Mouse (Mus musculus) heart, embryonic 12.5 days (tissue): ENCODE measurements around the gene Scai. TPM values are rescaled to one million over a fixed set of nuclear protein-coding genes. Genes with fewer than 3 reads are reported as not detected.
"Not testable (repeated sequence)": the region's sequence is repeated elsewhere in the genome, so short reads cannot be mapped to it uniquely, and the experiment has no call there.

ENCODE experiments used
- ATAC-seq: fragments of 200-750 bp; cut with Nextera tagmentation; 2 replicates; pipeline ENCODE4 v1.8.0; 2017; ENCODE audit warnings: moderate TSS enrichment, moderate library complexity; ENCODE audit not compliant: insufficient number of reproducible peaks, low FRiP score
- H3K27ac ChIP-seq: fragments of 300-500 bp; sonication (generic); 2 replicates; pipeline ENCODE4 v1.5.1; 2016; ENCODE audit warnings: mild to moderate bottlenecking, moderate library complexity; ENCODE audit not compliant: poor library complexity, severe bottlenecking
- H3K27me3 ChIP-seq: fragments of 300-500 bp; sonication (generic); replicated peaks from 2 replicates; pipeline ENCODE4 v1.6.1; 2016; ENCODE audit warnings: mild to moderate bottlenecking, moderate library complexity
- H3K36me3 ChIP-seq: fragments of 300-500 bp; sonication (generic); 2 replicates; pipeline ENCODE4 v1.6.1; 2016; ENCODE audit warnings: mild to moderate bottlenecking, moderate library complexity
- H3K4me1 ChIP-seq: fragments of 300-500 bp; sonication (generic); replicated peaks from 2 replicates; pipeline ENCODE4 v1.6.1; 2016; ENCODE audit warnings: mild to moderate bottlenecking
- H3K4me2 ChIP-seq: fragments of 300-500 bp; sonication (generic); 2 replicates; pipeline ENCODE4 v1.6.1; 2016; ENCODE audit warnings: mild to moderate bottlenecking, moderate library complexity
- H3K4me3 ChIP-seq: fragments of 300-500 bp; sonication (generic); 2 replicates; pipeline ENCODE4 v1.5.1; 2016; ENCODE audit warnings: mild to moderate bottlenecking
- H3K9ac ChIP-seq: fragments of 300-500 bp; sonication (generic); 2 replicates; pipeline ENCODE4 v1.6.1; 2016; ENCODE audit warnings: mild to moderate bottlenecking, moderate library complexity
- H3K9me3 ChIP-seq: fragments of 300-500 bp; sonication (generic); replicated peaks from 2 replicates; pipeline ENCODE4 v1.6.1; 2016; ENCODE audit warnings: mild to moderate bottlenecking, moderate library complexity
- WGBS: fragments of 180-500 bp; shearing (Covaris S2); methylation state at CpG from one replicate; pipeline ENCODE4 v1.1.7; 2016; 5-methylcytosine and 5-hydroxymethylcytosine counted together
- polyA plus RNA-seq: library from polyadenylated mRNA; unstranded; fragments of >200 nt; fragmentation: Nextera tagmentation; extraction: Ambion mirVana; gene quantifications from 2 replicates; pipeline ENCODE4 v1.2.1, GENCODE M21; 2016

The Scai gene
- polyA plus RNA-seq, 1 experiment from 2014 or later = 6.2 TPM

GRCm38 (mm10) chr2:39129526-39130326 is 60.8 kb downstream of the Scai start:
- H3K9ac ChIP-seq = no peak overlapping the region
- WGBS = 75% methylated on average over 3 of the region's 3 CpGs
- H3K4me2 ChIP-seq = no peak overlapping the region
- ATAC-seq = no peak
- H3K9me3 ChIP-seq = no peaks in the 10 kb centered on the region
- peaks cover 3% of the 10 kb centered on the region; the same call in 1 of the 2 replicates for H3K36me3 ChIP-seq
- no peaks in the 10 kb centered on the region for H3K4me1 ChIP-seq
- no peak overlapping the region for H3K4me3 ChIP-seq
- H3K27ac ChIP-seq = no peak overlapping the region
- no peaks in the 10 kb centered on the region for H3K27me3 ChIP-seq

- no peaks in the 10 kb centered on the region for H3K4me1 ChIP-seq
- no peak overlapping the region for H3K9ac ChIP-seq
- no peak for ATAC-seq
- no peak overlapping the region for H3K4me2 ChIP-seq
- no peaks in the 10 kb centered on the region for H3K9me3 ChIP-seq
- peaks cover 34% of the 10 kb centered on the region for H3K36me3 ChIP-seq
- 75% methylated on average over 5 of the region's 5 CpGs for WGBS
- no peaks in the 10 kb centered on the region for H3K27me3 ChIP-seq
- no peak overlapping the region for H3K27ac ChIP-seq
- no peak overlapping the region for H3K4me3 ChIP-seq
These were observed 66.4 kb downstream of the Scai start for GRCm38 (mm10) chr2:39124167-39124566.

- Histone ChIP-seq H3K27me3 (no peaks in the 10 kb centered on the region), H3K9ac (no peak overlapping the region), H3K9me3 (no peaks in the 10 kb centered on the region), H3K4me3 (no peak overlapping the region), H3K4me1 (no peaks in the 10 kb centered on the region), H3K4me2 (no peak overlapping the region), H3K36me3 (peaks cover 51% of the 10 kb centered on the region), H3K27ac (no peak overlapping the region)
- WGBS = 79% methylated on average over 5 of the region's 5 CpGs
- no peak for ATAC-seq
These were observed 69.4 kb downstream of the Scai start for GRCm38 (mm10) chr2:39121137-39121536.

GRCm38 (mm10) chr2:39116583-39116982 is 74.0 kb downstream of the Scai start:
- no peaks in the 10 kb centered on the region for H3K9me3 ChIP-seq
- no peak overlapping the region for H3K9ac ChIP-seq
- 78% methylated on average over 2 of the region's 2 CpGs for WGBS
- H3K4me2 ChIP-seq = no peak overlapping the region
- no peak overlapping the region for H3K4me3 ChIP-seq
- H3K27me3 ChIP-seq = no peaks in the 10 kb centered on the region
- no peak for ATAC-seq
- no peak overlapping the region for H3K27ac ChIP-seq
- H3K36me3 ChIP-seq = peaks cover 38% of the 10 kb centered on the region
- no peaks in the 10 kb centered on the region for H3K4me1 ChIP-seq

- Histone ChIP-seq H3K4me3 (no peak overlapping the region), H3K27me3 (no peaks in the 10 kb centered on the region), H3K27ac (no peak overlapping the region), H3K9ac (no peak overlapping the region), H3K36me3 (peaks cover 32% of the 10 kb centered on the region), H3K9me3 (no peaks in the 10 kb centered on the region), H3K4me1 (no peaks in the 10 kb centered on the region), H3K4me2 (no peak overlapping the region)
- no peak for ATAC-seq
- 85% methylated on average over 7 of the region's 7 CpGs for WGBS
These were observed 76.4 kb downstream of the Scai start for GRCm38 (mm10) chr2:39114093-39114492.

- Histone ChIP-seq H3K4me2 (no peak overlapping the region), H3K27ac (no peak overlapping the region), H3K27me3 (no peaks in the 10 kb centered on the region), H3K4me1 (no peaks in the 10 kb centered on the region), H3K4me3 (no peak overlapping the region), H3K9me3 (no peaks in the 10 kb centered on the region), H3K36me3 (peaks cover 30% of the 10 kb centered on the region), H3K9ac (no peak overlapping the region)
- no peak for ATAC-seq
These were observed 80.0 kb downstream of the Scai start for GRCm38 (mm10) chr2:39110514-39110913.

- not testable (repeated sequence) for H3K4me1 ChIP-seq, H3K9ac ChIP-seq, ATAC-seq, H3K27ac ChIP-seq, H3K27me3 ChIP-seq, H3K4me3 ChIP-seq, H3K4me2 ChIP-seq, H3K9me3 ChIP-seq
- peaks cover 34% of the 10 kb centered on the region for H3K36me3 ChIP-seq
These were observed 80.8 kb downstream of the Scai start for GRCm38 (mm10) chr2:39109712-39110111.

- H3K27me3 ChIP-seq, H3K9me3 ChIP-seq, ATAC-seq, H3K9ac ChIP-seq, H3K4me1 ChIP-seq, H3K4me3 ChIP-seq, H3K27ac ChIP-seq, H3K4me2 ChIP-seq: not testable (repeated sequence)
- WGBS = 98% methylated on average over 1 of the region's 1 CpGs
- H3K36me3 ChIP-seq = peaks cover 23% of the 10 kb centered on the region
These were observed 90.6 kb downstream of the Scai start for GRCm38 (mm10) chr2:39099951-39100350.

GRCm38 (mm10) chr2:39097993-39098392 is 92.5 kb downstream of the Scai start:
- Histone ChIP-seq H3K27ac (no peak overlapping the region), H3K9ac (no peak overlapping the region), H3K4me3 (no peak overlapping the region), H3K4me1 (no peaks in the 10 kb centered on the region), H3K9me3 (no peaks in the 10 kb centered on the region), H3K4me2 (no peak overlapping the region), H3K36me3 (peaks cover 29% of the 10 kb centered on the region), H3K27me3 (no peaks in the 10 kb centered on the region)
- no peak for ATAC-seq

GRCm38 (mm10) chr2:39091966-39092365 is 98.6 kb downstream of the Scai start:
- peaks cover 20% of the 10 kb centered on the region for H3K36me3 ChIP-seq
- H3K4me3 ChIP-seq = no peak overlapping the region
- 82% methylated on average over 1 of the region's 1 CpGs for WGBS
- H3K27me3 ChIP-seq = no peaks in the 10 kb centered on the region
- H3K9ac ChIP-seq = no peak overlapping the region
- H3K4me2 ChIP-seq = no peak overlapping the region
- ATAC-seq = no peak
- no peaks in the 10 kb centered on the region for H3K9me3 ChIP-seq
- H3K27ac ChIP-seq = no peak overlapping the region
- no peaks in the 10 kb centered on the region for H3K4me1 ChIP-seq

- 72% methylated on average over 3 of the region's 3 CpGs for WGBS
- no peak overlapping the region for H3K4me3 ChIP-seq
These were observed 107.8 kb downstream of the Scai start for GRCm38 (mm10) chr2:39082706-39083105.

GRCm38 (mm10) chr2:39070666-39071065 is 119.9 kb downstream of the Scai start:
- no peak for ATAC-seq
- no peak overlapping the region for H3K27ac ChIP-seq
- no peaks in the 10 kb centered on the region for H3K9me3 ChIP-seq
- H3K4me3 ChIP-seq = no peak overlapping the region
- H3K4me1 ChIP-seq = peaks cover 5% of the 10 kb centered on the region; the same call in 1 of the 2 replicates
- H3K9ac ChIP-seq = no peak overlapping the region
- H3K27me3 ChIP-seq = no peaks in the 10 kb centered on the region
- H3K36me3 ChIP-seq = no peaks in the 10 kb centered on the region
- no peak overlapping the region for H3K4me2 ChIP-seq

More at GRCm38 (mm10) chr2:39082706-39083105, 107.8 kb downstream of the Scai start:
- no peak overlapping the region for H3K4me2 ChIP-seq
- H3K9me3 ChIP-seq = no peaks in the 10 kb centered on the region
- H3K27me3 ChIP-seq = no peaks in the 10 kb centered on the region
- no peak overlapping the region for H3K27ac ChIP-seq
- no peak for ATAC-seq
- no peak overlapping the region for H3K9ac ChIP-seq
- H3K4me1 ChIP-seq = no peaks in the 10 kb centered on the region
- H3K36me3 ChIP-seq = peaks cover 28% of the 10 kb centered on the region
